Mouse (Mus musculus) embryonic facial prominence, embryonic 14.5 days (tissue): ENCODE measurements at regions not wholly inside any gene's neighbourhood (a gene's known extent, or its start where the extent isn't known, plus 50 kb on each side); places are given as distances from the start of the nearest gene placed in this dataset.

Experiments
- ATAC-seq: fragments of 200-750 bp; cut with Nextera tagmentation; 2 replicates; pipeline ENCODE4 v1.8.0; 2017; ENCODE audit warnings: low read depth, moderate number of reproducible peaks, moderate TSS enrichment
- DNase-seq: peaks from one replicate; pipeline ENCODE4 v3.0.0-alpha.2; 2015; ENCODE audit warnings: low spot score
- H3K27ac ChIP-seq: fragments of 300-500 bp; sonication (generic); replicated peaks from 2 replicates; pipeline ENCODE4 v1.5.1; 2014; ENCODE audit warnings: low read depth, mild to moderate bottlenecking, low read length, moderate library complexity
- H3K27me3 ChIP-seq: fragments of 300-500 bp; sonication (generic); replicated peaks from 2 replicates; pipeline ENCODE4 v1.6.1; 2014; ENCODE audit warnings: low read length; ENCODE audit not compliant: control insufficient read depth, insufficient read depth
- H3K36me3 ChIP-seq: fragments of 300-500 bp; sonication (generic); 2 replicates; pipeline ENCODE4 v1.6.1; 2014; ENCODE audit warnings: low read length, mixed read lengths; ENCODE audit not compliant: control insufficient read depth, insufficient read depth
- H3K4me1 ChIP-seq: fragments of 300-500 bp; sonication (generic); 2 replicates; pipeline ENCODE4 v1.6.1; 2014; ENCODE audit warnings: antibody characterized with exemption, low read length; ENCODE audit not compliant: control insufficient read depth, insufficient read depth
- H3K4me2 ChIP-seq: fragments of 300-500 bp; sonication (generic); 2 replicates; pipeline ENCODE4 v1.6.1; 2014; ENCODE audit warnings: low read depth, mild to moderate bottlenecking, low read length, moderate library complexity, mixed read lengths
- H3K4me3 ChIP-seq: fragments of 300-500 bp; sonication (generic); 2 replicates; pipeline ENCODE4 v1.5.1; 2014; ENCODE audit warnings: low read depth, mild to moderate bottlenecking, low read length
- H3K9ac ChIP-seq: fragments of 300-500 bp; sonication (generic); 2 replicates; pipeline ENCODE4 v1.6.1; 2014; ENCODE audit warnings: low read depth, mild to moderate bottlenecking, low read length, moderate library complexity, mixed read lengths
- H3K9me3 ChIP-seq: fragments of 300-500 bp; sonication (generic); 2 replicates; pipeline ENCODE4 v1.6.1; 2016; ENCODE audit warnings: low read length; ENCODE audit not compliant: control insufficient read depth
- WGBS: fragments of 180-500 bp; shearing (Covaris S2); extraction: QIAGEN DNeasy Blood & Tissue Kit; methylation state at CpG from one replicate; pipeline ENCODE4 v1.1.7; 2014; 5-methylcytosine and 5-hydroxymethylcytosine counted together

DNA sequence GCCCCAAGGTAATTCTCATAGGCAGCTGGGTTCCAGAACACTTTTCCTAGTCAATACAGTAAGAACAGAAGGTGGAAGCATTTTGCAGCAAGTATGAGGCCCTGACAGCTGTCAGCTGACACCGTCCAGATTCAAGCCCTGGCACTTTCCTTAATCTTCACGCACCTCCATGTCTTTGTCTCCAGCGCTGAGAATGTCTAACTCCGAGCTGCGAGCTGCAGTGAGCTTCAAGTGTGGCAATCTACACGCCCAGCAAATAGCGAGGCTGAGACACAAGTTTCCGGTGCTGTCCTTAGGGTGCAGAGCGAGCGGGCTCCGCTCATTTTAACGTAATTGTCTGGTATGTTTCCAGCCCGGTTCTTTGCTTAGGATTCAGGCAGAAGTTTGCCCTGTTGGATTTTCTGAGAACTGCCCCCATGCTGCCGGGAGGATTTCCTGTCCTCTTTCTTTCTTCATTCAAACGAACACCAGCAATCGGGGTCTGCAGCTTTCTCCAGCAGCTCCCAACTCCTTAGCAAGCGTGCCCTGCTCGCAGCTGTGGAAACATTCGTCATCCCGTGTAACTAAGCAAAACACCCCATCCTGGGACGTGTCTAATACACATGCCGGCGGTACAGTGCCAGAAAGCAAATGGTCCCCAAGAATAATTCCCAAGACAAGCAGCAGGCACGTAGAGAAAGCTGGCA, 54.5 kb downstream of the Irx3 start:
- Histone ChIP-seq H3K36me3 (no peaks in the 10 kb centered on the region), H3K4me3 (peak overlapping the region; percentile 11; the same call in 1 of the 2 replicates), H3K27ac (no peak overlapping the region; the same call in 1 of the 2 replicates), H3K4me1 (peaks cover 27% of the 10 kb centered on the region), H3K9ac (peak overlapping the region; percentile 40), H3K4me2 (peak overlapping the region; percentile 32), H3K27me3 (no peaks in the 10 kb centered on the region), H3K9me3 (0 out of 2 replicates have a peak, but pooled peaks cover 3% of the 10 kb centered on the region)
- WGBS: 33% methylated on average over 24 of the region's 24 CpGs
- peak; percentile 71 for DNase-seq
- ATAC-seq: 0 out of 2 replicates have a peak, but pooled peaks have one; percentile 44

DNA sequence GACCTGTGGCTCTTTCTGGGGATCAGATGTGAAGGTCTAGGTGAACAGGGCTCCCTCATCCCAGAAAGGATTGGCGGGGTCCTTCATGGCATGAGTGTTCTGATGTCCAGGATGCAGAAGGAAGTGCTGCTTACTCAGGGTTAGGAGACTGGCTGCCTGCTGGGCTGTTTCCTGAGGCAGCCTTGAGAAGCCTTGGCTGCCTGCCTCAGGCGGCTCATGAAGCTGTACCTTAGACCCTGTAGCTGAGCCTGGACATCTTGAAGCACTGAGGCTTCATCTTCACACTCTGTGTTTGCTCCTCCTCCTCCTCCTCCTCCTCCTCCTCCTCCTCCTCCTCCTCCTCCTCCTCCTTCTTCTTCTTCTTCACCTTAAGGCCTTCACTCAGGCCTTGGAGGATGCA, 77.2 kb downstream of the Irx3 start:
- no peaks in the 10 kb centered on the region for H3K36me3 ChIP-seq
- no peak overlapping the region for H3K4me2 ChIP-seq
- no peak overlapping the region for H3K9ac ChIP-seq
- no peak overlapping the region for H3K27ac ChIP-seq
- DNase-seq (no peak), ATAC-seq (no peak)
- H3K4me1 ChIP-seq: no peaks in the 10 kb centered on the region
- H3K9me3 ChIP-seq: no peaks in the 10 kb centered on the region
- 78% methylated on average over 1 of the region's 2 CpGs for WGBS
- H3K27me3 ChIP-seq: no peaks in the 10 kb centered on the region
- H3K4me3 ChIP-seq: no peak overlapping the region
